Mouse (Mus musculus) hindbrain, embryonic 14.5 days (tissue): Measurements from ENCODE around the gene Kctd17. TPM values are rescaled to one million over a fixed set of nuclear protein-coding genes. Genes with fewer than 3 reads are reported as not detected.

Experiments used
- ATAC-seq: fragments of 200-750 bp; cut with Nextera tagmentation; 2 replicates; pipeline ENCODE4 v1.8.0; 2017; ENCODE audit warnings: moderate number of reproducible peaks, mild to moderate bottlenecking, moderate TSS enrichment, moderate library complexity; ENCODE audit not compliant: low FRiP score
- DNase-seq: peaks from one replicate; pipeline ENCODE4 v3.0.0-alpha.2; 2015; ENCODE audit warnings: low spot score
- H3K27ac ChIP-seq: fragments of 300-500 bp; sonication (generic); 2 replicates; pipeline ENCODE4 v1.5.1; 2014; ENCODE audit warnings: mild to moderate bottlenecking, moderate library complexity
- H3K27me3 ChIP-seq: fragments of 300-500 bp; sonication (generic); 2 replicates; pipeline ENCODE4 v1.6.1; 2014; ENCODE audit warnings: mild to moderate bottlenecking, low read length, mixed read lengths; ENCODE audit not compliant: control insufficient read depth, insufficient read depth
- H3K36me3 ChIP-seq: fragments of 300-500 bp; sonication (generic); replicated peaks from 2 replicates; pipeline ENCODE4 v1.6.1; 2014; ENCODE audit not compliant: control insufficient read depth, insufficient read depth
- H3K4me1 ChIP-seq: fragments of 300-500 bp; sonication (generic); replicated peaks from 2 replicates; pipeline ENCODE4 v1.6.1; 2014; ENCODE audit warnings: antibody characterized with exemption, low read length, mixed read lengths; ENCODE audit not compliant: control insufficient read depth, insufficient read depth
- H3K4me2 ChIP-seq: fragments of 300-500 bp; sonication (generic); replicated peaks from 2 replicates; pipeline ENCODE4 v1.6.1; 2014; ENCODE audit warnings: mild to moderate bottlenecking, moderate library complexity
- H3K4me3 ChIP-seq: fragments of 300-500 bp; sonication (generic); replicated peaks from 2 replicates; pipeline ENCODE4 v1.5.1; 2014; ENCODE audit warnings: mild to moderate bottlenecking, low read length
- H3K9ac ChIP-seq: fragments of 300-500 bp; sonication (generic); 2 replicates; pipeline ENCODE4 v1.6.1; 2014
- H3K9me3 ChIP-seq: fragments of 300-500 bp; sonication (generic); 2 replicates; pipeline ENCODE4 v1.6.1; 2016; ENCODE audit warnings: low read length; ENCODE audit not compliant: control insufficient read depth
- WGBS: fragments of 180-500 bp; shearing (Covaris S2); extraction: QIAGEN DNeasy Blood & Tissue Kit; methylation state at CpG from one replicate; pipeline ENCODE4 v1.1.7; 2014; 5-methylcytosine and 5-hydroxymethylcytosine counted together
- polyA plus RNA-seq: library from polyadenylated mRNA; unstranded; fragments of >200 nt; fragmentation: Nextera tagmentation; extraction: Ambion mirVana; gene quantifications from 2 replicates; pipeline ENCODE4 v1.2.1, GENCODE M21; 2014

Gene Kctd17
- polyA plus RNA-seq, 1 experiment from 2014 or later, result 141 TPM

GRCm38 (mm10) chr15:78450419-78450768, 22.0 kb downstream of the Kctd17 start:
- Histone ChIP-seq H3K9ac (no peak overlapping the region), H3K36me3 (no peaks in the 10 kb centered on the region), H3K4me2 (no peak overlapping the region), H3K27ac (no peak overlapping the region), H3K9me3 (no peaks in the 10 kb centered on the region), H3K27me3 (no peaks in the 10 kb centered on the region), H3K4me3 (no peak overlapping the region), H3K4me1 (0 out of 2 replicates have a peak, but pooled peaks cover 6% of the 10 kb centered on the region)
- whole genome bisulfite sequencing, result 90% methylated on average over 6 of the region's 6 CpGs
- no peak for ATAC-seq
- no peak for DNase-seq

GRCm38 (mm10) chr15:78451201-78451600, 22.8 kb downstream of the Kctd17 start:
- DNase-seq (no peak), ATAC-seq (no peak)
- Histone ChIP-seq H3K4me2 (no peak overlapping the region), H3K4me1 (0 out of 2 replicates have a peak, but pooled peaks cover 6% of the 10 kb centered on the region), H3K27ac (no peak overlapping the region), H3K36me3 (no peaks in the 10 kb centered on the region), H3K9ac (no peak overlapping the region), H3K9me3 (no peaks in the 10 kb centered on the region), H3K4me3 (no peak overlapping the region), H3K27me3 (no peaks in the 10 kb centered on the region)
- WGBS, result 73% methylated on average over 2 of the region's 2 CpGs

GRCm38 (mm10) chr15:78452929-78453328, 24.6 kb downstream of the Kctd17 start:
- Histone ChIP-seq H3K27ac (no peak overlapping the region), H3K4me2 (no peak overlapping the region), H3K36me3 (no peaks in the 10 kb centered on the region), H3K27me3 (no peaks in the 10 kb centered on the region), H3K9ac (no peak overlapping the region), H3K4me1 (0 out of 2 replicates have a peak, but pooled peaks cover 5% of the 10 kb centered on the region), H3K9me3 (no peaks in the 10 kb centered on the region), H3K4me3 (no peak overlapping the region)
- ATAC-seq (no peak), DNase-seq (no peak)
- 87% methylated on average over 3 of the region's 3 CpGs for WGBS

- Histone ChIP-seq H3K36me3 (no peaks in the 10 kb centered on the region), H3K4me1 (no peaks in the 10 kb centered on the region), H3K27me3 (no peaks in the 10 kb centered on the region), H3K27ac (no peak overlapping the region), H3K4me3 (no peak overlapping the region), H3K4me2 (no peak overlapping the region), H3K9ac (no peak overlapping the region), H3K9me3 (no peaks in the 10 kb centered on the region)
- WGBS, result 77% methylated on average over 4 of the region's 4 CpGs
- DNase-seq (no peak), ATAC-seq (no peak)
Observed at GRCm38 (mm10) chr15:78455168-78455567, 26.8 kb downstream of the Kctd17 start.

GRCm38 (mm10) chr15:78456051-78456450, 27.7 kb downstream of the Kctd17 start:
- no peak overlapping the region for H3K27ac ChIP-seq
- H3K4me1 ChIP-seq, result no peaks in the 10 kb centered on the region
- H3K36me3 ChIP-seq, result no peaks in the 10 kb centered on the region
- no peak overlapping the region for H3K9ac ChIP-seq
- H3K9me3 ChIP-seq, result no peaks in the 10 kb centered on the region
- ATAC-seq (no peak), DNase-seq (no peak)
- WGBS, result 55% methylated on average over 7 of the region's 7 CpGs
- H3K4me2 ChIP-seq, result no peak overlapping the region
- H3K27me3 ChIP-seq, result no peaks in the 10 kb centered on the region
- H3K4me3 ChIP-seq, result no peak overlapping the region

GRCm38 (mm10) chr15:78457193-78457592, 28.8 kb downstream of the Kctd17 start:
- ATAC-seq, result no peak
- 85% methylated on average over 10 of the region's 10 CpGs for WGBS
- no peak overlapping the region for H3K9ac ChIP-seq

GRCm38 (mm10) chr15:78462981-78463380, 34.6 kb downstream of the Kctd17 start:
- Histone ChIP-seq H3K4me1 (no peaks in the 10 kb centered on the region), H3K27ac (no peak overlapping the region), H3K9me3 (no peaks in the 10 kb centered on the region), H3K4me2 (no peak overlapping the region), H3K9ac (no peak overlapping the region), H3K27me3 (no peaks in the 10 kb centered on the region), H3K4me3 (no peak overlapping the region), H3K36me3 (no peaks in the 10 kb centered on the region)
- DNase-seq (no peak), ATAC-seq (no peak)
- WGBS, result 83% methylated on average over 2 of the region's 2 CpGs

More at GRCm38 (mm10) chr15:78457193-78457592, 28.8 kb downstream of the Kctd17 start:
- Histone ChIP-seq H3K36me3 (no peaks in the 10 kb centered on the region), H3K27ac (no peak overlapping the region), H3K4me1 (no peaks in the 10 kb centered on the region), H3K27me3 (no peaks in the 10 kb centered on the region), H3K4me2 (no peak overlapping the region), H3K9me3 (no peaks in the 10 kb centered on the region), H3K4me3 (no peak overlapping the region)
- DNase-seq, result no peak

- H3K4me3 ChIP-seq, result no peak overlapping the region
- H3K27ac ChIP-seq, result no peak overlapping the region
- 41% methylated on average over 6 of the region's 6 CpGs for WGBS
- H3K4me1 ChIP-seq, result no peaks in the 10 kb centered on the region
- DNase-seq (no peak), ATAC-seq (no peak)
- H3K27me3 ChIP-seq, result no peaks in the 10 kb centered on the region
- H3K9me3 ChIP-seq, result no peaks in the 10 kb centered on the region
- H3K9ac ChIP-seq, result no peak overlapping the region
- H3K36me3 ChIP-seq, result no peaks in the 10 kb centered on the region
- H3K4me2 ChIP-seq, result no peak overlapping the region
Observed at GRCm38 (mm10) chr15:78466809-78467208, 38.4 kb downstream of the Kctd17 start.

GRCm38 (mm10) chr15:78467570-78467969, 39.2 kb downstream of the Kctd17 start:
- H3K36me3 ChIP-seq, result no peaks in the 10 kb centered on the region
- H3K27ac ChIP-seq, result no peak overlapping the region
- no peaks in the 10 kb centered on the region for H3K4me1 ChIP-seq
- no peak overlapping the region for H3K4me2 ChIP-seq
- DNase-seq (no peak), ATAC-seq (no peak)
- 95% methylated on average over 7 of the region's 7 CpGs for WGBS
- H3K4me3 ChIP-seq, result no peak overlapping the region
- H3K9ac ChIP-seq, result no peak overlapping the region
- H3K27me3 ChIP-seq, result no peaks in the 10 kb centered on the region
- H3K9me3 ChIP-seq, result no peaks in the 10 kb centered on the region

GRCm38 (mm10) chr15:78468379-78468937, 40.1 kb downstream of the Kctd17 start, which contains the start of gene Tmprss6:
Gene Tmprss6 (minus strand): TSS chr15:78468634.
- H3K4me1 ChIP-seq, result no peaks in the 10 kb centered on the region
- DNase-seq (no peak), ATAC-seq (no peak)
- no peak within 1 kb of the TSS for H3K27ac ChIP-seq
- whole genome bisulfite sequencing, result 81% methylated on average over 7 of the region's 7 CpGs
- H3K4me2 ChIP-seq, result no peak within 1 kb of the TSS
- no peak within 1 kb of the TSS for H3K9ac ChIP-seq
- no peaks in the 10 kb centered on the region for H3K9me3 ChIP-seq
- H3K36me3 ChIP-seq, result no peaks in the 10 kb centered on the region
- no peak within 1 kb of the TSS for H3K4me3 ChIP-seq
- H3K27me3 ChIP-seq, result no peaks in the 10 kb centered on the region
